Mouse (Mus musculus) gastrocnemius, postnatal 4 days (tissue): ENCODE data around the gene Tnpo2. TPM values are rescaled to one million over a fixed set of nuclear protein-coding genes. Genes with fewer than 3 reads are reported as not detected.

Experiments used
- DNase-seq, 2 experiments: peaks; one replicate each; pipeline ENCODE4 v3.0.0; 2021 to 2022; ENCODE audit warnings: low spot score in 2 of 2, mixed read lengths in 2 of 2
- long read RNA-seq, 2 experiments: library from polyadenylated mRNA; stranded (forward); transcript quantifications; one replicate each; pipeline ENCODE4 v2.0.0; 2021
- total RNA-seq, 2 experiments: library from RNA; stranded (reverse); gene quantifications; 2 replicates each; pipeline ENCODE4 v1.2.3; 2021

Gene Tnpo2
- 10 to 100 TPM; 42.8 to 46.7 TPM for total RNA-seq
- long read RNA-seq, experiment 1, partial matches to known transcripts, result 1 of 2 reads
- long read RNA-seq, experiment 1, other reads (novel, unspliced or antisense), result 1 of 2 reads
- long read RNA-seq, experiment 2, partial matches to known transcripts, result 1 of 4 reads
- long read RNA-seq, experiment 2, other reads (novel, unspliced or antisense), result 3 of 4 reads

DNA sequence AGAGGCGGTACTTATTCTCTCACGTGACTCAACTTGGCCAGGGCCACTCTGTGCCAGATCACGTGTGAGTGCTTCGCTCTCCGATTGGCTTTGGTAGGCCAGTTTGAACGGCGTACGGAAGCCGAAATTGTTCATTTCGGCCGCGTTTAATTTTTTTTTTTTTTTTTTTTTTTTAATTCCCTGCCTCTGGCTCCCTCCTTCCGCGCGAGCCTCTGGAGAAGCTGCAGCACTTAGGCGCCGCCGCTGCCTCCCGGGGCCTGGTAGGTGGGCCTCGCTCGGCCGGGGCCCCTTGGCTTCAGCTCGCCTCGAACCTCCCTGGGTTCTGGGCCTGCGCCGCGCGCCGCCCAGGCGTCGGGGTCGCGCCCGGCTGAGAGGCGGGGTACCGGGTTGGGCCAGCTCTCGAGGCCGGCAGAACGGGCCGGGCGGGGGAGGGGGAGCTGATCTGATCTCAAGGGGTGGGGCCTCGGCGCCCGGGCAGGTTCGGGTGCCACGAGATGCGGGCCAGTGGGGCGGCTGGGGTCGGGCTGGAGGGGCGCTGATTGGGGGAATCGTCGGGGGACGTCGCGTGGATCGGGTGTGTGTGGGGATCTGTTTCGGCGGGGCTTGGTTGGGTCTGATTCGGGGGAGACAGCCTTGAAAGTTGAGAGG, at the start of gene Tnpo2:
Gene Tnpo2, plus strand, starts transcription at position 198 of the 648 bp plus-strand sequence.
- DNase-seq, result peak; percentile 85 to 91

GRCm38 (mm10) chr8:84987388-84987787, 49.3 kb upstream of the Tnpo2 start:
- DNase-seq, result no peak

- DNase-seq, result no peak
These were observed 48.8 kb upstream of the Tnpo2 start for GRCm38 (mm10) chr8:84987903-84988302.

- no peak for DNase-seq
These were observed 47.4 kb upstream of the Tnpo2 start for GRCm38 (mm10) chr8:84989311-84989731.

GRCm38 (mm10) chr8:84989810-84990209, 46.9 kb upstream of the Tnpo2 start:
- DNase-seq, result peak; percentile 84 to 93

DNA sequence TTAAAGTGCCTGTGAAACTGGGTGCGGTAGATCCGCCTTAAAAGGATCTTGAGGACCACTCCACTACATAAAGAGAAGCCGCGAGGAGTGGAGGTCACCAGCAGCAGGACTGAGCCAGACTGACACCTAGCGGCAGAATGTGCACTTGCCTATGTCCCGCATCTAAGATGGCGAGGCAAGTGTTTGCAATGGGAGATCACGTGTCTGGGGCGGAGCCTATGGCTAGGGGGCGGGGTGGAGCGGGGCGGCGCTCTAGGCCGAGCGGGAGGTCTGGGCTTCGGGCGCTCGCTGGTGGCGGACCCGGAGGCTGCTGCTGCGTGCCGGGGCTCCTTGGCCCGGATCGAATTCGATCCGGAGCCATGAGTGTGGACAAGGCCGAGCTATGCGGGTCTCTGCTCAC, 46.4 kb upstream of the Tnpo2 start, which contains the start of gene Hook2:
Gene Hook2, plus strand, starts transcription at position 255 of the 400 bp plus-strand sequence.
- DNase-seq, result peak; percentile 90 to 96

DNA sequence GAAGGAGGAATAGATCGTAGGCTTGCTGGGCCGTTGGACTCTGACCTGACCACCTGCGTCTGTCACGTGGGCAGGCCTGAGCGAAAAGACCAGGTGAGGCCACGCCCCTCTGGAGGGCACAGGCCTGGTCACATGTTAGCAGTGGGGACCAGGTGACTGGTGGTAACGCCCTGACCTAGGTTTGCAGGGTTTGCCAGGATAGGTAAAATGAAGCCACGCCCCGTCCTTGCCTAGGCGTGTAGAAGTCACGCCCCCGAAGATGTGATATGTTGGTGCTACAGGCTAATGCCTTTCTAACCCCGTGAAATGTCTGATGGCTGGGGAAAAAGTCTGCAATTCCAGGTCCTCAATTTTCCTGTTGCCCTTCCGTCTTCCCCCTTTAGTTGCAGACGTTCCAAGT, 45.9 kb upstream of the Tnpo2 start:
- no peak for DNase-seq

DNA sequence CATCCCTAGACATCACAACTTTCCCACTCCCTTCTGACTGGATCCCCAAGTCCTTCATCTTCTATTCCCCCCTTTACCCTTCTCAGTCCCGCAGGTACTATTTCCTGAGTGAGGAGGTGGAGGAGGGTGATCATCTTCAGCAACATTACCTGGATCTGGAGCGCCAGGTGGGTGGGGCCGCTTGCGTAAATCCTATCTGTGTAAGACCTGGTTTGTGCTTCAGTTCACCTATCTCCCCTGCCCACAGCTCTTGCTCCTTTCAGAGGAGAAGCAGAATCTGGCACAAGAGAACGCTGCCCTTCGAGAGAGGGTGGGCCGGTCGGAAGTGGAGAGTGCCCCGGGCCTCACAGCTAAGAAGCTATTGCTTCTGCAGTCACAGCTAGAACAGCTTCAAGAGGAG, 42.3 kb upstream of the Tnpo2 start:
- no peak for DNase-seq

GRCm38 (mm10) chr8:84995680-84996079, 41.0 kb upstream of the Tnpo2 start:
- peak in 1 of 2 experiments; percentile 68 for DNase-seq

DNA sequence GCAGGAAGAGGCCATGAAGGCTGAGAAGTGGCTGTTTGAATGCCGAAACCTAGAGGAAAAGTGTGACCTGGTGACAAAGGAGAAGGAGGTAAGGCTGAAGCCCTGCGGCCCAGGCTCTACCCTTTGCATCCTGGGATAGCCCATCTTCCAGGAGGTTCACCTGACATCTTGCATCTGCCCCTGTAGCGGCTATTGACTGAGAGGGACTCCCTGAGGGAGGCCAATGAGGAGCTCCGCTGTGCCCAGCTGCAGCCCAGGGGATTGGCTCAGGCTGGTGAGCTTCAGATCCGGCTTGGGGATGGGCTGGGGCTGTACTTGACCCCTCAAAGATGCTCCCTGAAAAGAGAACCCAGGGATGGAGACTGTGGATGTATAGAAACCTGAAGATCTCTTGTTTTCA, 39.7 kb upstream of the Tnpo2 start:
- no peak for DNase-seq

- DNase-seq, result peak; percentile 82 to 91
These were observed 38.9 kb upstream of the Tnpo2 start for GRCm38 (mm10) chr8:84997649-84998295.

DNA sequence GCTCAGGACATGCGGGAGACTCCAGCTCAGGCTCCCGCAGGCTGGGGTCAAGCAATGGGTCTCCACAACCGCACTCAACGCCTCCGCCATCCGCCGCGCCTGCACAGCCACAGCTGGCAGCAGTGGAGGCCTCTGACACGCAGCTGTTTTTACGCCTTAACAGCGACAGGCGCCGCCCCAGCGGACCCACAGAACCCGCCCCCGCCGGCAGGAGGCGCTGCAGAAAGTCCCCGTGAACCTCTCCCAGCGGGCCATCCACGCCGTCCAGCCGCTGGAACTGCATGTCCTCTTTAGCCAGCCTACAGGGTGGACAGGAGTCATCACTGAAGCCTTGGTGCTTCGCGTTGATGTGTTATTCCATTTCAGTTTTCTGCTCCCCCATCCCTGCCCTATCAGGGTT, 29.0 kb upstream of the Tnpo2 start:
- DNase-seq, result peak in 1 of 2 experiments; percentile 31

- DNase-seq, result no peak
These were observed 25.5 kb upstream of the Tnpo2 start for GRCm38 (mm10) chr8:85011242-85011641.

DNA sequence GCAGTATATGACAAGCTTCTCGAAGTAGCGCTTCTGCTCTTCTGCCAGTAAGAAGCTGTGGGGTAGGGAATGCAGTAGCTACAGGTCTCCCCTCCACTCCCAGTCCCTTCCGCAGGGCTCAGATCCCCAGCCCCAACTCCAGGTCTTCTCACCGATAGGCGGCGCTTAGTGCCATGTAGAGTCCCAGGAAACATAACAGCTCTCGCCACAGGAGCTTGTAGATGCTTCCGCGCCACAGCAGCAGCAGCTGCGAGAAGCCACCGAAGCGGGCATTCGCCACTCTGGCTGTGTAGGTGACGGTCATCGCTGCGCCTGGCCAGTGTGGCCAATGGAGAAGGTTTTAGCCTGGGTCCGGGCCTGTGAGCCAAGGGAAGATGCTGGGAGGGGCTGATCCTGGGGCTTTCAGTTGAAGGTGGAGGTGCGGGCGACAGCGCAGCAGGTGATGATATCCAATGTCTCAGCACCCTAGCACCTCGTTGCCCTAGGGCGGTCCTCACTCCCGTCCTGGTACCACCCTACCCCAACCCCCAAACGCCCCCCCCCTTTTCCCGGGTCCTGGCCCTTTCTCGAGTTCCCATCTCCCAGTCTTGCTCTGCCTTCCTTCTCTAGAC, 23.4 kb upstream of the Tnpo2 start:
- peak in 1 of 2 experiments; percentile 55 for DNase-seq

GRCm38 (mm10) chr8:85014431-85014830, 22.3 kb upstream of the Tnpo2 start, which contains the start of gene Best2:
Best2 (minus strand) TSS chr8:85014531.
- DNase-seq, result no peak

DNA sequence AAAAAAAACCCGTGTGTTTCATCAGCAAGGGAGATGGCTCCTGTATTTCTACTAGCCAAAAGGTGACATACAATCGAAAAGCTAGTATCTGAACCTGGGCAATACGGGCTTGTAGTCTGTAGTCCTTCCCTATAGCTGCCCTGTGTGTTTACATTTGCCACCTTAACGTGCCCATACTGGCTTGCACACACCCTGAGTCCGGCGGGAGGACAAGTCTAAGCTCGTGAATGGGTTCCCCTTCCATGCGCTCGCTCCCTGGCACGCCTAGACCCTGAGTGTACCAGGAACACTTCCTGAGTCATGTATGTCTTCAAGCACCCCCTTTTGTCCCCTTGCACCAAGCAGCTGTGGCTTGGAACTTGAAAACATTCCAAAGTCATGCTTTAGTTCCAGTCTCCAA, 20.0 kb upstream of the Tnpo2 start:
- DNase-seq, result no peak

DNA sequence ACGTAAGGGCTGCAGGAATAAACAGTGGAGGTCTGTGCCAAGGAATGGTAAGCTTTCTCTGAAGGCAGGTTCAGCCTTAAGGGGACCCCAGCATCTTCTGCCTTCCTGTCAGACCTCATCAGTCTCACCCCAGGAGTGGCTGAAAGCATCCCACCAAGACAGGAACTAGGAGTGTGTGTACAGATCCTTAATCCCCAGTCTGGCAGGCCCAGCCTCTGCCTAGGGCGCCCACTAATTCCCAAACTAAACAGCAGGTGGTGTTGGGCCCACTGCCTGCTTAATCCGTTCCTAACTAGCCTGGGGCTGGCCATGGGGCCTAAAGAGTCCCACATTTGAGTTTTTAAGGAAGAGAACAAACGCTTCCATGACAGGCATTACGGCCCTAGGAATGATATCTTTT, 19.5 kb upstream of the Tnpo2 start:
- DNase-seq, result no peak

- DNase-seq, result no peak
These were observed 15.1 kb upstream of the Tnpo2 start for GRCm38 (mm10) chr8:85021514-85022055.

- DNase-seq, result no peak
These were observed 12.9 kb upstream of the Tnpo2 start for GRCm38 (mm10) chr8:85023846-85024245.

GRCm38 (mm10) chr8:85025098-85025932, 11.4 kb upstream of the Tnpo2 start, which contains the start of gene Asna1:
Asna1 (minus strand) TSS chr8:85025281.
- peak in 1 of 2 experiments; percentile 84 for DNase-seq
